Mouse (Mus musculus): ENCODE data around the gene Cd63. TPM values are rescaled to one million over a fixed set of nuclear protein-coding genes. Genes with fewer than 3 reads are reported as not detected.

Cd63 gene
- total and polyA plus RNA-seq, 3 experiments = not detected

DNA sequence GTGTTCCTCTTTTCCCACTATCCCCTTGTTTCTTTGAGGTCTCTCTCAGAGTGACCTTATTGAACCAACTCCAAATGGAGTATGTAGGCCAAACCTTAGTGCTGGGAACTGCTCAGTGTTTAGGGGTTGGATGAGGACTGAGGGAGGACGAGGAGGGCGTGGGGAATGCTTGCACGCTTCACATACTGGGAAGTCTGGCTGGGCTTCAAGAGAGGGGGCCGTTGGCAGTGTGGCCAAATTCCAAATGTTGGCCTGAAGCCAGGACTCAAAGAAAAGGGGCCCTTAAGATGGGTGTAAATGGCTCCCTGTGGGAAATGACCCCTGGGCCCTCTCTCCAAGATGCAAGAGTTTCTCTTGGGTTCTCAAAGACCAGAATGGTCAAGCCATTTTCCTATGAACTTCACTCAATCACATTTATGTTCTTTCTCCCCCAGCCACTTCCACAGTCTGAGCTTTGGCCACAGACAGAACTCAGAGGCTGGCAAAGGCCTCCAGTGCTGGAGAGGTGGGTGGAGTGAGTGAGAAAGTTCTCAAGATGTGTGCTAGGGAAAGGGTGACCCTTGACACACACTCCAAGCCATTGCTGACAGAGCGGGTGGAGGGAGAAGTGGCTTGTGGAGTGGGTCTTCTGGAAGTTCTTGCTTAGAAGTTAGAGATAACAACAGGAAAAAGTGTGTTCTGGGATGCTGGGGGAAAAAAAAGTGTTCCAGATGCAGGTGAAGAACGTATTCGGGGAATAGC is 29.0 kb downstream of the Cd63 start:
- dilution Hi-C loops (cut with MboI; ENCODE audit: extremely low pct_ligation_motif_present, extremely low pct_unique_long_range_greater_than_20kb, low sequenced_read_pairs) = no loop called here
- Histone ChIP-seq H3K9me3 (replicated peaks; ENCODE audit: low read length) (no peaks in the 10 kb centered on the region), H3K27ac (ENCODE audit: insufficient read depth, low read depth) (no peak overlapping the region), H3K4me2 (ENCODE audit: insufficient read depth, low read depth, poor library complexity, severe bottlenecking) (no peak overlapping the region), H3K27me3 (replicated peaks) (peaks cover 51% of the 10 kb centered on the region), H3K4me3 (replicated peaks in 1 of 3; ENCODE audit: low read depth in 2 of 3, low read length in 2 of 3, poor library complexity in 1 of 3) (no peak overlapping the region), H3K9ac (ENCODE audit: insufficient read depth, low read depth) (no peak overlapping the region), H3K4me1 (ENCODE audit: control insufficient read depth in 1 of 2, insufficient read depth in 2 of 2) (peaks cover 0 to 4% of the 10 kb centered on the region in 2 experiments; a peak in 1 of 4 replicates), H3K79me2 (replicated peaks; ENCODE audit: control insufficient read depth, extremely low read depth, insufficient read depth, poor library complexity, severe bottlenecking) (no peaks in the 10 kb centered on the region), H3K36me3 (replicated peaks in 1 of 2; ENCODE audit: control insufficient read depth in 1 of 2, insufficient read depth in 1 of 2, low read length in 1 of 2) (no peaks in the 10 kb centered on the region)
- no peak for DNase-seq (ENCODE audit: extremely low read depth)
- in situ Hi-C loops (cut with MboI; ENCODE audit: low pct_ligation_motif_present, low pct_unique_long_range_greater_than_20kb, low sequenced_read_pairs) = no loop called here
- TF ChIP-seq CHD2 (IDR thresholded peaks at IDR 0.05; ENCODE audit: low read length) = no peak
- TF ChIP-seq JUN (IDR thresholded peaks at IDR 0.05; ENCODE audit: insufficient read depth, low read depth, low read length) = no peak
- TF ChIP-seq USF1 (IDR thresholded peaks at IDR 0.05; ENCODE audit: low read depth, low read length) = no peak
- no peak for TF ChIP-seq CHD1 (IDR thresholded peaks at IDR 0.05; ENCODE audit: low read depth, low read length)
- no peak for TF ChIP-seq RAD21 (IDR thresholded peaks at IDR 0.05; ENCODE audit: low read depth, low read length)

DNA sequence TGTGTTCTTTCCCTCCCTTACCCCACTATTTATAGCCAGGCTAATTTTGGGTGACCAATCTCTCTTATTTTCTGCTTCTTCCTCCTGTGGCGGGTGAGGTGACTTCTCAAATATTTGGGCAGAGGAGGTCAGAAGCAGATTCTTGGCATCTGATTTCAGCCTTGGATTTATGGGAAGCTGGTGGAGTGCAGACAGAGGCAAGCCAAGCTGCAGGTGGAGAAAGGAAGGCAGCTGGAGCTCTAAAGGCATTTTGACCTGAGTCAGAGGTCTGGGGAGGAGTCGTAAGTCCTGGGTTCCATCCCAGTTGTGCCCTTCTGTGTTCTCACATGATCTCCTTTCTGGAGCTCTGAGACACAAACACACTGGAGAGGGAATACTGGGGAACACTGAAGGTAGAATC is 30.7 kb downstream of the Cd63 start:
- in situ Hi-C loops (cut with MboI; ENCODE audit: low pct_ligation_motif_present, low pct_unique_long_range_greater_than_20kb, low sequenced_read_pairs) = no loop called here
- Histone ChIP-seq H3K4me3 (replicated peaks in 1 of 3; ENCODE audit: low read depth in 2 of 3, low read length in 2 of 3, poor library complexity in 1 of 3) (no peak overlapping the region), H3K79me2 (replicated peaks; ENCODE audit: control insufficient read depth, extremely low read depth, insufficient read depth, poor library complexity, severe bottlenecking) (no peaks in the 10 kb centered on the region), H3K27me3 (replicated peaks) (peaks cover 56% of the 10 kb centered on the region), H3K9ac (ENCODE audit: insufficient read depth, low read depth) (no peak overlapping the region), H3K36me3 (replicated peaks in 1 of 2; ENCODE audit: control insufficient read depth in 1 of 2, insufficient read depth in 1 of 2, low read length in 1 of 2) (no peaks in the 10 kb centered on the region), H3K27ac (ENCODE audit: insufficient read depth, low read depth) (no peak overlapping the region), H3K4me2 (ENCODE audit: insufficient read depth, low read depth, poor library complexity, severe bottlenecking) (no peak overlapping the region), H3K9me3 (replicated peaks; ENCODE audit: low read length) (no peaks in the 10 kb centered on the region), H3K4me1 (ENCODE audit: control insufficient read depth in 1 of 2, insufficient read depth in 2 of 2) (peaks cover 0 to 4% of the 10 kb centered on the region in 2 experiments; a peak in 2 of 4 replicates)
- TF ChIP-seq MAZ (IDR thresholded peaks at IDR 0.05; ENCODE audit: low read depth, low read length) = no peak
- no peak for TF ChIP-seq NELFE (IDR thresholded peaks at IDR 0.05; ENCODE audit: low read depth, low read length)
- TF ChIP-seq UBTF (IDR thresholded peaks at IDR 0.05; ENCODE audit: low read depth, low read length) = no peak
- no peak for TF ChIP-seq POLR2AphosphoS2 (IDR thresholded peaks at IDR 0.05; ENCODE audit: low read depth, low read length)
- TF ChIP-seq RAD21 (IDR thresholded peaks at IDR 0.05; ENCODE audit: low read depth, low read length) = no peak
- no peak for TF ChIP-seq CHD2 (IDR thresholded peaks at IDR 0.05; ENCODE audit: low read length)
- TF ChIP-seq BHLHE40 (IDR thresholded peaks at IDR 0.05; ENCODE audit: low read depth, low read length) = no peak
- no peak for TF ChIP-seq HCFC1 (IDR thresholded peaks at IDR 0.05; ENCODE audit: low read depth, low read length)
- TF ChIP-seq ELF1 (IDR thresholded peaks at IDR 0.05; ENCODE audit: low read depth, low read length) = no peak
- TF ChIP-seq MEF2A (IDR thresholded peaks at IDR 0.05; ENCODE audit: borderline replicate concordance, low read depth, low read length) = no peak
- no peak for DNase-seq (ENCODE audit: extremely low read depth)
- dilution Hi-C loops (cut with MboI; ENCODE audit: extremely low pct_ligation_motif_present, extremely low pct_unique_long_range_greater_than_20kb, low sequenced_read_pairs) = no loop called here
